8 mouse cellular contexts compared by ENCODE assay signal in genomic region chr5:105414341-105415120, GRCm38 (mm10). TPM values are rescaled to one million over a fixed set of nuclear protein-coding genes. Genes with fewer than 3 reads are reported as not detected.
DNase-seq lines count a peak whose midpoint lies in the region; ATAC-seq and TF ChIP-seq lines count a peak whose summit lies in the region.

No protein-coding gene starts in this region.

- TF ChIP-seq POLR2A in olfactory bulb, adult 2 months (IDR thresholded peaks at IDR 0.05; ENCODE audit: insufficient read depth, low read depth, low read length), result no peak

- peak overlapping the region; percentile 79 for H3K4me3 ChIP-seq in lung, embryonic 15.5 days
- peak overlapping the region; percentile 79 for H3K4me3 ChIP-seq in embryonic facial prominence, embryonic 14.5 days (ENCODE audit: low read depth, low read length)
- peak overlapping the region; percentile 84 for H3K4me3 ChIP-seq in intestine, embryonic 16.5 days (ENCODE audit: low read length)
- no peak overlapping the region for H3K4me3 ChIP-seq in olfactory bulb, adult 2 months (ENCODE audit: insufficient read depth, low read depth, low read length)

- no peak for ATAC-seq in lung, embryonic 15.5 days (ENCODE audit: borderline replicate concordance, extremely low read depth, low FRiP score, low TSS enrichment)
- no peak for ATAC-seq in embryonic facial prominence, embryonic 14.5 days (ENCODE audit: low read depth)
- ATAC-seq in intestine, embryonic 16.5 days, result no peak

- no peaks in the 10 kb centered on the region for H3K27me3 ChIP-seq in lung, embryonic 15.5 days
- no peaks in the 10 kb centered on the region for H3K27me3 ChIP-seq in embryonic facial prominence, embryonic 14.5 days (replicated peaks; ENCODE audit: control insufficient read depth, insufficient read depth, low read length)
- no peaks in the 10 kb centered on the region for H3K27me3 ChIP-seq in intestine, embryonic 16.5 days (replicated peaks; ENCODE audit: control insufficient read depth, insufficient read depth, low read length)

- H3K4me1 ChIP-seq in lung, embryonic 15.5 days, result 0 out of 2 replicates have a peak, but pooled peaks cover 9% of the 10 kb centered on the region
- H3K4me1 ChIP-seq in embryonic facial prominence, embryonic 14.5 days (ENCODE audit: control insufficient read depth, insufficient read depth, low read length), result peaks cover 10% of the 10 kb centered on the region
- H3K4me1 ChIP-seq in intestine, embryonic 16.5 days (ENCODE audit: control insufficient read depth, insufficient read depth, low read length), result peaks cover 7% of the 10 kb centered on the region; the same call in 1 of the 2 replicates
- H3K4me1 ChIP-seq in olfactory bulb, adult 2 months (ENCODE audit: control insufficient read depth, insufficient read depth, low read length), result peaks cover 3% of the 10 kb centered on the region; the same call in 1 of the 2 replicates

- no peak for DNase-seq in lung, postnatal 4 days
- no peak for DNase-seq in embryonic facial prominence, embryonic 14.5 days (ENCODE audit: low spot score)
- DNase-seq in T-cell, adult 2 months (ENCODE audit: low spot score), result no peak
- DNase-seq in right cerebral cortex, postnatal 4 days, result no peak
- DNase-seq in retina, embryonic 14.5 days (ENCODE audit: low spot score), result no peak

- peak overlapping the region; percentile 96 for H3K9ac ChIP-seq in lung, embryonic 15.5 days
- peak overlapping the region; percentile 88 for H3K9ac ChIP-seq in embryonic facial prominence, embryonic 14.5 days (ENCODE audit: low read depth, low read length)
- peak overlapping the region; percentile 94 for H3K9ac ChIP-seq in intestine, embryonic 16.5 days (ENCODE audit: low read depth, low read length)

- H3K9me3 ChIP-seq in lung, embryonic 15.5 days, result no peaks in the 10 kb centered on the region
- H3K9me3 ChIP-seq in embryonic facial prominence, embryonic 14.5 days (ENCODE audit: control insufficient read depth, low read length), result no peaks in the 10 kb centered on the region
- H3K9me3 ChIP-seq in intestine, embryonic 16.5 days (ENCODE audit: control insufficient read depth, low read length), result no peaks in the 10 kb centered on the region

- H3K4me2 ChIP-seq in lung, embryonic 15.5 days, result peak overlapping the region; percentile 98
- peak overlapping the region; percentile 99 for H3K4me2 ChIP-seq in embryonic facial prominence, embryonic 14.5 days (ENCODE audit: low read depth, low read length)
- H3K4me2 ChIP-seq in intestine, embryonic 16.5 days (ENCODE audit: low read depth, low read length), result peak overlapping the region; percentile 94

- no peaks in the 10 kb centered on the region for H3K36me3 ChIP-seq in lung, embryonic 15.5 days
- H3K36me3 ChIP-seq in embryonic facial prominence, embryonic 14.5 days (ENCODE audit: control insufficient read depth, insufficient read depth, low read length), result no peaks in the 10 kb centered on the region
- H3K36me3 ChIP-seq in intestine, embryonic 16.5 days (ENCODE audit: control insufficient read depth, insufficient read depth, low read length), result no peaks in the 10 kb centered on the region

- WGBS in lung, embryonic 15.5 days, result 77% methylated on average over 12 of the region's 12 CpGs
- 80% methylated on average over 12 of the region's 12 CpGs for WGBS in embryonic facial prominence, embryonic 14.5 days
- 82% methylated on average over 12 of the region's 12 CpGs for WGBS in intestine, embryonic 16.5 days
- WGBS in olfactory bulb, adult 2 months, result 68% methylated on average over 12 of the region's 12 CpGs

- TF ChIP-seq CTCF in olfactory bulb, adult 2 months (IDR thresholded peaks at IDR 0.05; ENCODE audit: insufficient read depth, low read depth, low read length), result no peak

- peak overlapping the region; percentile 94; the same call in 1 of the 2 replicates for H3K27ac ChIP-seq in lung, embryonic 15.5 days
- peak overlapping the region; percentile 84 for H3K27ac ChIP-seq in embryonic facial prominence, embryonic 14.5 days (replicated peaks; ENCODE audit: low read depth, low read length)
- no peak overlapping the region for H3K27ac ChIP-seq in intestine, embryonic 16.5 days (ENCODE audit: low read length)
- H3K27ac ChIP-seq in olfactory bulb, adult 2 months (ENCODE audit: insufficient read depth, low read depth, low read length), result peak overlapping the region; percentile 91

RNA-seq across cellular contexts. Expression of gene Lrrc8b, which starts 1.0 kb away (rescaled TPM):
- 6.6 and 6.7 TPM in 2 replicates for polyA plus RNA-seq in lung, embryonic 15.5 days (2015; fragmentation: Nextera tagmentation; extraction: Ambion mirVana)
- 10.4 and 10.6 TPM in 2 replicates for polyA plus RNA-seq in embryonic facial prominence, embryonic 14.5 days (2014; fragmentation: Nextera tagmentation; extraction: Ambion mirVana)
- 3.1 and 3.7 TPM in 2 replicates for polyA plus RNA-seq in intestine, embryonic 16.5 days (2015; fragmentation: Nextera tagmentation; extraction: Ambion mirVana)
- polyA plus RNA-seq in olfactory bulb, adult 2 months (2012; ENCODE audit: insufficient read depth, insufficient read length, low replicate concordance, missing spikeins), result not detected in 2 replicates
